Mouse (Mus musculus) neural tube, embryonic 13.5 days (tissue): Measurements from ENCODE around the gene Zfp607a. TPM values are rescaled to one million over a fixed set of nuclear protein-coding genes. Genes with fewer than 3 reads are reported as not detected.
"Not testable (repeated sequence)": the region's sequence is repeated elsewhere in the genome, so short reads cannot be mapped to it uniquely, and the experiment has no call there.

Source experiments
- ATAC-seq: fragments of 200-750 bp; cut with Nextera tagmentation; 2 replicates; pipeline ENCODE4 v1.8.0; 2017; ENCODE audit warnings: low read depth, mild to moderate bottlenecking, moderate TSS enrichment, moderate library complexity
- H3K27ac ChIP-seq: fragments of 300-500 bp; sonication (generic); replicated peaks from 2 replicates; pipeline ENCODE4 v1.5.1; 2015; ENCODE audit warnings: moderate library complexity, mild to moderate bottlenecking, inconsistent platforms
- H3K27me3 ChIP-seq: fragments of 300-500 bp; sonication (generic); 2 replicates; pipeline ENCODE4 v1.6.1; 2015; ENCODE audit warnings: mild to moderate bottlenecking, inconsistent platforms
- H3K36me3 ChIP-seq: fragments of 300-500 bp; sonication (generic); 2 replicates; pipeline ENCODE4 v1.6.1; 2015; ENCODE audit warnings: mild to moderate bottlenecking, inconsistent platforms
- H3K4me1 ChIP-seq: fragments of 300-500 bp; sonication (generic); replicated peaks from 2 replicates; pipeline ENCODE4 v1.6.1; 2015; ENCODE audit warnings: inconsistent platforms
- H3K4me2 ChIP-seq: fragments of 300-500 bp; sonication (generic); 2 replicates; pipeline ENCODE4 v1.6.1; 2015; ENCODE audit warnings: inconsistent platforms, mild to moderate bottlenecking, moderate library complexity
- H3K4me3 ChIP-seq: fragments of 300-500 bp; sonication (generic); 2 replicates; pipeline ENCODE4 v1.5.1; 2015; ENCODE audit warnings: mild to moderate bottlenecking, inconsistent platforms
- H3K9ac ChIP-seq: fragments of 300-500 bp; sonication (generic); 2 replicates; pipeline ENCODE4 v1.6.1; 2015; ENCODE audit warnings: moderate library complexity, mild to moderate bottlenecking, inconsistent platforms
- H3K9me3 ChIP-seq: fragments of 300-500 bp; sonication (generic); 2 replicates; pipeline ENCODE4 v1.6.1; 2016; ENCODE audit warnings: inconsistent platforms
- WGBS: fragments of 180-500 bp; shearing (Covaris S2); methylation state at CpG from one replicate; pipeline ENCODE4 v1.1.7; 2015; 5-methylcytosine and 5-hydroxymethylcytosine counted together
- polyA plus RNA-seq: library from polyadenylated mRNA; unstranded; fragments of >200 nt; fragmentation: Nextera tagmentation; extraction: Ambion mirVana; gene quantifications from 2 replicates; pipeline ENCODE4 v1.2.1, GENCODE M21; 2015

Zfp607a gene
- polyA plus RNA-seq: 1.4 and 1.5 TPM in 2 replicates

DNA sequence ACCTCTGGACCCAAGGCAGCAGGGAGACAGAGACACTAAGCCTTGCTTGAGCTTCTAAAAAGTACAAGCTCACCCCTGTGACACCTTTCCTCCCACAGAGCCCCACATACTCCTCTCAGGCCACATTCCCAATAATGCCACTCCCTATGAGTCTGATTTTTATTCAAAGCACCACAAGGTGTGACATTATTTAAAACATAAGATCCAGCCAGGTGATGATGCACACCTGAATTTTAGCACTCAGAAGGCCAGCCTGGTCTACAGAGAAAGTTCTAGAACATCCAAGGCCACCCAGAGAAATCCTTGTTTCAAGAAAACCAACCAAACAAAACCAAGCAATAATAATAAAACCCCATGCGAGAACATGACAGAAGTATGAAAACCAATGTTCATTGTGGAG, at the start of gene Zfp607a:
Gene Zfp607a, plus strand, starts transcription at position 301 of the 400 bp plus-strand sequence.
- Histone ChIP-seq H3K4me2 (no peak within 1 kb of the TSS), H3K27me3 (no peaks in the 10 kb centered on the region), H3K4me1 (peaks cover 18% of the 10 kb centered on the region), H3K9ac (no peak within 1 kb of the TSS), H3K4me3 (no peak within 1 kb of the TSS), H3K9me3 (no peaks in the 10 kb centered on the region), H3K36me3 (peaks cover 43% of the 10 kb centered on the region), H3K27ac (no peak within 1 kb of the TSS)
- WGBS: 100% methylated on average over 1 of the region's 1 CpGs
- ATAC-seq: no peak

DNA sequence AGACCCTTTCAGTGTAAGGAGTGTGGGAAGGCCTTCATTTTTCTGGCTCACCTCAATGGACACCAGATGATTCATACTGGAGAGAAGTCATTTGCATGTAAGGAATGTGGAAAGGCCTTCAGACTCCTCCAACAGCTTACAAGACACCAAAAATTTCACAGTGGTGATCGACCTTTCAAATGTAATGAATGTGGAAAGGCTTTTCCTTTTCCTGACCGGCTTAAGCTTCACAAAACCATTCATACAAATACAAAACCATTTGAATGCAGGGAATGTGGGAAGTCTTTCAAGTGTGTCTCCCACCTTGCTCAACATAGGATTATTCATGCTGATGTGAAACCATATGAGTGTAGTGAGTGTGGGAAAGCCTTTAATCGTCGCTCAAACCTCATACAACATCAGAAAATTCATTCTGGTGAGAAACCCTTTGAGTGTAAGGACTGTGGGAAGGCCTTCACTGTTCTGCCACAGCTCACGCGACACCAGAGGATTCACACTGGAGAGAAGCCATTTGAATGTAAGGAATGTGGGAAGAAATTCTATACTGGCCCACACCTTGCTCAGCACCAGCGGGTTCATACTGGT, 38.7 kb upstream of the Zfp607a start:
- H3K9me3 ChIP-seq: peaks cover 6% of the 10 kb centered on the region; the same call in 1 of the 2 replicates
- no peak for ATAC-seq
- H3K9ac ChIP-seq: no peak overlapping the region
- H3K4me1 ChIP-seq: no peaks in the 10 kb centered on the region
- no peak overlapping the region for H3K4me3 ChIP-seq
- WGBS: 95% methylated on average over 7 of the region's 7 CpGs
- H3K36me3 ChIP-seq: peaks cover 82% of the 10 kb centered on the region
- no peak overlapping the region for H3K27ac ChIP-seq
- no peak overlapping the region for H3K4me2 ChIP-seq
- H3K27me3 ChIP-seq: no peaks in the 10 kb centered on the region

DNA sequence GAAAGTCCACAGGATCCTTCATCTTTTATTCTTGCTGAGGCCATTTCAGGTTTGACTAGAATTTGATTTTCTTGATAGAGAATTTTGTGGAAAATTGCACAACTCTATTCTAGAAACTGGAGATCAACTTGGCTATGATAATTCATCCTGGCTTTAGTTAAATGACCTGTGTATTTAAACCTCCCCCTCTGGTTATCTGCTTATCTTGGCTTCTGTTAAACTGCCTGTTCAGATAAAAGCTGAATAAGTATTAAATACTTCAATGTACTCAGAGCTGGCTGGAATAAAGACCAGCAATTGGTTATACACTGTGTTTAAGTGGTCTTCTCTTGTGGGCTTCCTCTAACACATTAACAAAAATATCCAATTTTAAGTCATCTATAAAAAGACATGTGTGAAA, 34.7 kb upstream of the Zfp607a start:
- H3K4me3 ChIP-seq: no peak overlapping the region
- H3K4me1 ChIP-seq: no peaks in the 10 kb centered on the region
- H3K27ac ChIP-seq: no peak overlapping the region
- no peak overlapping the region for H3K4me2 ChIP-seq
- no peak overlapping the region for H3K9ac ChIP-seq
- peaks cover 15% of the 10 kb centered on the region for H3K9me3 ChIP-seq
- H3K36me3 ChIP-seq: peaks cover 60% of the 10 kb centered on the region
- ATAC-seq: no peak
- no peaks in the 10 kb centered on the region for H3K27me3 ChIP-seq

- H3K9ac ChIP-seq: no peak overlapping the region
- H3K9me3 ChIP-seq: no peaks in the 10 kb centered on the region
- no peak overlapping the region for H3K4me3 ChIP-seq
- H3K27ac ChIP-seq: no peak overlapping the region
- H3K4me2 ChIP-seq: no peak overlapping the region
- ATAC-seq: no peak
- no peaks in the 10 kb centered on the region for H3K36me3 ChIP-seq
- H3K27me3 ChIP-seq: no peaks in the 10 kb centered on the region; the same call in 1 of the 2 replicates
- H3K4me1 ChIP-seq: peaks cover 3% of the 10 kb centered on the region
- 88% methylated on average over 2 of the region's 2 CpGs for WGBS
These were observed 23.2 kb upstream of the Zfp607a start for GRCm38 (mm10) chr7:27834131-27834530.

GRCm38 (mm10) chr7:27837896-27838295, 19.4 kb upstream of the Zfp607a start:
- H3K36me3 ChIP-seq: no peaks in the 10 kb centered on the region
- peaks cover 14% of the 10 kb centered on the region for H3K4me1 ChIP-seq
- peak overlapping the region; percentile 75 for H3K27ac ChIP-seq
- H3K27me3 ChIP-seq: no peaks in the 10 kb centered on the region
- H3K9me3 ChIP-seq: no peaks in the 10 kb centered on the region
- H3K4me2 ChIP-seq: peak overlapping the region; percentile 61
- H3K4me3 ChIP-seq: peak overlapping the region; percentile 49
- 23% methylated on average over 6 of the region's 6 CpGs for WGBS
- peak; percentile 64; the same call in 1 of the 2 replicates for ATAC-seq
- peak overlapping the region; percentile 76 for H3K9ac ChIP-seq

DNA sequence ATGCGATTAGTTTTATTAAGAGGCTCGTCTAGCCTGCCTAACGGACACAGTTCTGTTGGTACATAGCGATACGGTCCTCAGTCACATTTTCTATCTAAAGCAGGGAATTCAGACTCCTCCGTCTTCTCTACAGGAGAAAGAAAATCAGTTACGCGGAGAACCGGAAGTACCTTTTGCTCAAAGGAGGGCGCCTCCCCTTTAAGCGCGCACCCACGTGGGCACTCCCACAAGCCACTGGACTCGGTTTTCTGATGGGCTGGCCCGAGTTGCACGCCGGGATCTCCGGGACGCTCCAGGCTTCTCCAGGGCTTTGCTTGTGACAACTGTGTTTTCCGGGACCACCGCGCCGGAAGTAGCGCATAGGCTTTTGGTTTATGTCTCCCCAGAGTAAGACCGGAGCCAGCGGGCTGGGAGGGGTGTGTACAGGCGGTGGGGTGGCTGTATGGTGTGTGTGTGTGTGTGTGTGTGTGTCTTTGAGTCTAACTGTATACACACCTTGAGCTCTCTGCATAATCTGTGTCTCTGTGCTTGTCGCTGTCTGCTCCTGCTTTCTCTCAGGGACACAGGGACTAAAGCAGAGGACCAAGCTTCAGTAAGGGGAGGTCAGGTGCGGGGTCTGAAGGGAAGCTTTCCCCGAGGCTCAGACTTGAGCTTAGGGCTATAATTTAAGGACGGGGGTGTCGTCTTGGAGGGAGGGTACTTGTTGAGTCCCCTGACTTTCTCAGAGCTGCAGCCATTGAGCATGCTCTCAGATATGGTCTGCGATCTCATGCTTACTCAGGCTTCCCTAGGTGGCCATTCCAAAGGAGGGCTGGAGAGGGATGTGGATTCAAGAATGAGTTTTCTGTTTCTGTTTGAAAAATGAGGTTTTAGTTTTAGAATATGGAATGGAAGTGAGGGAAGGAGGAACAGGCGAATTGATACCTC, 18.7 kb upstream of the Zfp607a start, which contains the start of gene Zfp59:
Gene Zfp59, plus strand, starts transcription at position 285 of the 927 bp plus-strand sequence.
- Histone ChIP-seq H3K27ac (peak within 1 kb of the TSS; percentile 75), H3K27me3 (no peaks in the 10 kb centered on the region), H3K36me3 (no peaks in the 10 kb centered on the region), H3K4me1 (peaks cover 14% of the 10 kb centered on the region), H3K9me3 (no peaks in the 10 kb centered on the region), H3K9ac (peak within 1 kb of the TSS; percentile 76), H3K4me2 (peak within 1 kb of the TSS; percentile 61), H3K4me3 (peak within 1 kb of the TSS; percentile 49)
- ATAC-seq: peak; percentile 99
- WGBS: 3% methylated on average over 34 of the region's 34 CpGs

DNA sequence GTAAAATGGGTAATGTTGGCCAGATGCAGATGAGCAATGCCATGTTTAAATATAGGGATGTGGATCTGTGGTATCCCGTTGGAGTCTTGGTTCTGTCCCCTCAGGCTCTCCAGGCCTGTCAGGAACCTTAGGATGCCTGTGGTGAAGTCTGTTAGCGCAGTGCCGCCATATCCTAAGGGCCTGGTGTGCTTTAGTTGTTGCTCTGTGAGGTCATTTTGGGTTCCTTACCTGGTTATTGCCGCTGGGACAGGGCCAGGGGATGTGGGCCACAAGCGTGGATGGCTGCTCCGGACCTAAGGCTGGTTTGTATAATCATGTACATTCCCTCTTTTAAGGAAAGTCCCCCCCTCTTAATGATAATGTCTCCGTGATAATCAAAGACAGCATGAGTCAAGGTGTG, 17.7 kb upstream of the Zfp607a start:
- Histone ChIP-seq H3K4me2 (peak overlapping the region; percentile 61), H3K4me3 (peak overlapping the region; percentile 49; the same call in 1 of the 2 replicates), H3K4me1 (peaks cover 14% of the 10 kb centered on the region), H3K27ac (no peak overlapping the region), H3K9me3 (no peaks in the 10 kb centered on the region), H3K27me3 (no peaks in the 10 kb centered on the region), H3K9ac (no peak overlapping the region), H3K36me3 (peaks cover 4% of the 10 kb centered on the region)
- ATAC-seq: no peak
- WGBS: 94% methylated on average over 7 of the region's 7 CpGs

DNA sequence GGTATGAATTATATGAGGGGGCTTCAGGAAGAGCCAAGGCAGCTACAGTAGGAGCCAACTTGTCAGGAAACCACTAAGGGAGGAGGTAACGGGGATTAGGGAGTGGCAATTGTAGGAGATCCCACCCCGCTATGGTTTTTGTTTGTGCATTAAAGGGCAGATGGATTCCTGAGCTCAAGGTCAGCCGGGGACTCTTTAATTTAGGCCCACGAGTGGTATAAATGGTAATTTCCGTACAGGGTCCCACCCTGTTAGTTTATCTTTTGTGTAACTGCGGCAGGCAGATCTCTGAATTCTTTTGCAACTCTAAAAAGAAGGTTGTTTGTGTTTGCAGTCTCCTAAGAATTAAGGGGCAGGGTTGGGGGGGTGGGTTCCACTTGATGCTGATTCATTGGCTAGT, 17.2 kb upstream of the Zfp607a start:
- Histone ChIP-seq H3K27me3 (no peaks in the 10 kb centered on the region), H3K4me2 (no peak overlapping the region), H3K27ac (no peak overlapping the region), H3K36me3 (peaks cover 9% of the 10 kb centered on the region), H3K9me3 (no peaks in the 10 kb centered on the region), H3K4me1 (peaks cover 14% of the 10 kb centered on the region), H3K9ac (no peak overlapping the region), H3K4me3 (no peak overlapping the region)
- 82% methylated on average over 6 of the region's 6 CpGs for WGBS
- ATAC-seq: no peak

GRCm38 (mm10) chr7:27859301-27860251, 2.2 kb downstream of the Zfp607a start:
- peaks cover 18% of the 10 kb centered on the region for H3K4me1 ChIP-seq
- ATAC-seq: 0 out of 2 replicates have a peak, but pooled peaks have one; percentile 23
- no peaks in the 10 kb centered on the region for H3K27me3 ChIP-seq
- peaks cover 30% of the 10 kb centered on the region for H3K36me3 ChIP-seq
- H3K9me3 ChIP-seq: no peaks in the 10 kb centered on the region
- H3K4me3 ChIP-seq: peak overlapping the region; percentile 41
- WGBS: 36% methylated on average over 10 of the region's 10 CpGs
- peak overlapping the region; percentile 57 for H3K4me2 ChIP-seq
- peak overlapping the region; percentile 67 for H3K9ac ChIP-seq
- no peak overlapping the region for H3K27ac ChIP-seq

DNA sequence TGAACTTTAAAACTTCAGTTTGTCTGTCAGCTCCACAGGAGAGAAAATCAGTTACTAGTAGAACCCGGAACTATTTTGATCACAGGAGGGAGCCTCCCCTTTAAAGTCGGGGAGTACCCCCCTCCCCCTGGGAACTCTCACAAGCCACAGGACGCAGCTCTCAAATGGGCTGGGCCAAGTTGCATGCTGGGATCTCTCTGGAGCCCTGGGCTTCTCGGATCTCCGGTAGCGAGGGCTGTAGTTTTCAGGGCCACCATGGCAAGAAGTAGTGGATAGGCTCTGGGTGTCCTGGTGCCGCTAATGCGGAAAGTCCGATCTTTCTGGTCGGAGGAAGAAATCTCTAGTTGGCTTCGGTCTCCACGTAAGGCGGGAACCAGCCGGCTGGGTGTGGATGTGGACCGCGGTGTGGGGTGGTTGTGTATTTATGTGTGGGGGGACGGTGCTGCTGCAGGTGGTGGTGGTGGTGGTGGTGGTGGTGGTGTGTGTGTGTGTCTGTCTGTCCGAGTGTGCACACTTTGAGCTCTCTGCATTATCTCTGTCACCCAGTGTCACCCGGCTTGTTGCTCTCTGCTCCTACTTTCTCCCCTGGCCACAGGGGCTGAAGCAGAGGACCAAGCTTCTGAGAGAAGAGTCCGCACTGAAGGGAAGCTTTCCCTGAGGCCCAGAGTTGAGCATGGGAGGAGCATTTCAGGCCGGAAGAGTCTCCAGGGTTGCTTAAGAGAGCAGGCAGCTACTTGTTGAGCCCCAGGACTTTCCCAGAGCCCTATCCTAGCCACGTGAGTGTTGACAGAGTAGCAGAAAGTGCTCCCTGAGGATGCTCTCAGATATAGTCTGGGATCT, 3.3 kb downstream of the Zfp607a start:
- 6% methylated on average over 22 of the region's 22 CpGs for WGBS

GRCm38 (mm10) chr7:27862578-27862977, 5.3 kb downstream of the Zfp607a start:
- WGBS: 88% methylated on average over 5 of the region's 5 CpGs
- H3K36me3 ChIP-seq: peaks cover 17% of the 10 kb centered on the region
- H3K9me3 ChIP-seq, H3K9ac ChIP-seq, H3K27ac ChIP-seq, H3K27me3 ChIP-seq, ATAC-seq, H3K4me3 ChIP-seq, H3K4me2 ChIP-seq: not testable (repeated sequence)
- H3K4me1 ChIP-seq: peaks cover 18% of the 10 kb centered on the region

More for the DNA sequence above, 3.3 kb downstream of the Zfp607a start:
- peak; percentile 86 for ATAC-seq
- no peak overlapping the region for H3K27ac ChIP-seq
- peak overlapping the region; percentile 67 for H3K9ac ChIP-seq
- peak overlapping the region; percentile 57 for H3K4me2 ChIP-seq
- peaks cover 22% of the 10 kb centered on the region for H3K36me3 ChIP-seq
- peak overlapping the region; percentile 41 for H3K4me3 ChIP-seq
- peaks cover 18% of the 10 kb centered on the region for H3K4me1 ChIP-seq
- no peaks in the 10 kb centered on the region for H3K27me3 ChIP-seq
- H3K9me3 ChIP-seq: no peaks in the 10 kb centered on the region
